8 mouse cellular contexts compared by ENCODE assay signal in the genomic region with DNA sequence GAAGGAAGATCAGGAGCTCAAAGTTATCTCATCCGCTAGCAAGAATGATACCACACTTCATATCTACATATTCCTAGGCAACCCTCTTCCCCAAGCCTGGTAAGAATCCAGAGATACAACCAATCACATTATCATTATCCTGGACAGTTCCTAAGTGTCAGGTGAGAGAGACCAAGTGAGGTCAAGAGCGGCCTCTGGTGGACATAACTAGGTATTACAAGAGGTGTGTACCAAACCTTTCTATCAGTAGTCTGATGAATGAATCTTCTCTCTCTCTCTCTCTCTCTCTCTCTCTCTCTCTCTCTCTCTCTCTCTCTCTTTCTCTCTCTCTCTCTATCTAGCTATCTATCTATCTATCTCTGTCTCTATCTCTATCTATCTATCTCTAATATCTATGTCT. TPM values are rescaled to one million over a fixed set of nuclear protein-coding genes. Genes with fewer than 3 reads are reported as not detected.
DNase-seq lines count a peak whose midpoint lies in the region; ATAC-seq lines count a peak whose summit lies in the region.
"Had no signal": no experiment of that assay in that cellular context is flagged by ENCODE, and none has a peak within 500 bp of the region (broad histone marks: within the 10 kb centered on the region; RNA-seq: fewer than 3 reads in every experiment).

No protein-coding gene starts in this region.

- H3K27me3 ChIP-seq in intestine, embryonic 16.5 days (replicated peaks; ENCODE audit: control insufficient read depth, insufficient read depth, low read length) = no peaks in the 10 kb centered on the region

- peaks cover 4% of the 10 kb centered on the region; the same call in 1 of the 2 replicates for H3K4me1 ChIP-seq in intestine, embryonic 16.5 days (ENCODE audit: control insufficient read depth, insufficient read depth, low read length)

- no peak for ATAC-seq in intestine, embryonic 16.5 days

- H3K36me3 ChIP-seq in intestine, embryonic 16.5 days (ENCODE audit: control insufficient read depth, insufficient read depth, low read length) = no peaks in the 10 kb centered on the region
- H3K36me3 ChIP-seq: liver, embryonic 15.5 days had no signal

- H3K27ac ChIP-seq in intestine, embryonic 16.5 days (ENCODE audit: low read length) = no peak overlapping the region
- H3K27ac ChIP-seq: liver, embryonic 15.5 days had no signal

- no peak overlapping the region for H3K9ac ChIP-seq in intestine, embryonic 16.5 days (ENCODE audit: low read depth, low read length)
- H3K9ac ChIP-seq: liver, embryonic 15.5 days had no signal

- 17% methylated on average over 2 of the region's 2 CpGs for WGBS in intestine, embryonic 16.5 days

- H3K4me2 ChIP-seq in intestine, embryonic 16.5 days (ENCODE audit: low read depth, low read length) = no peak overlapping the region
- H3K4me2 ChIP-seq: liver, embryonic 15.5 days had no signal

- H3K9me3 ChIP-seq in intestine, embryonic 16.5 days (ENCODE audit: control insufficient read depth, low read length) = no peaks in the 10 kb centered on the region
- H3K9me3 ChIP-seq: liver, embryonic 15.5 days had no signal

- DNase-seq in layer of hippocampus, adult 11-12 months (ENCODE audit: low spot score) = peak; percentile 18
- DNase-seq in layer of hippocampus, adult 9-11 months = no peak
- DNase-seq in CD8-positive naive resting alpha-beta T cell, adult 2 months (ENCODE audit: low read depth in 2 of 2, low spot score in 2 of 2) = peak; percentile 32 to 59
- DNase-seq in Muller cell, postnatal 12 days (ENCODE audit: inconsistent ontology term) = peak; percentile 11
- peak; percentile 29 for DNase-seq in embryo, embryonic 11.5 days (ENCODE audit: low read depth, low spot score)
- peak; percentile 56 for DNase-seq in lung, postnatal 14 days

- no peak overlapping the region for H3K4me3 ChIP-seq in intestine, embryonic 16.5 days (ENCODE audit: low read length)
- H3K4me3 ChIP-seq: liver, embryonic 15.5 days had no signal

RNA-seq across cellular contexts. Expression of a gene that starts 20.0 kb away (rescaled TPM):
- 1.1 and 1.5 TPM in 2 replicates for polyA plus RNA-seq in intestine, embryonic 16.5 days (2015; fragmentation: Nextera tagmentation; extraction: Ambion mirVana)

RNA-seq across cellular contexts. Expression of a gene that starts 55.1 kb away (rescaled TPM):
- 404 and 475 TPM in 2 replicates for polyA plus RNA-seq in intestine, embryonic 16.5 days (2015; fragmentation: Nextera tagmentation; extraction: Ambion mirVana)

RNA-seq across cellular contexts. Expression of a gene that starts 58.7 kb away (rescaled TPM):
- 30.0 and 33.8 TPM in 2 replicates for polyA plus RNA-seq in intestine, embryonic 16.5 days (2015; fragmentation: Nextera tagmentation; extraction: Ambion mirVana)
